Mouse (Mus musculus) liver, adult 2 months (tissue): ENCODE measurements around the gene Rpl38. TPM values are rescaled to one million over a fixed set of nuclear protein-coding genes. Genes with fewer than 3 reads are reported as not detected.

Source experiments
- DNase-seq: peaks from one replicate; pipeline ENCODE4 v3.0.0-alpha.2; 2011; ENCODE audit warnings: low read depth, low spot score; ENCODE audit errors: extremely low read depth
- H3K27ac ChIP-seq: fragments of 200-500 bp; replicated peaks from 2 replicates; pipeline ENCODE4 v1.5.1; 2012; ENCODE audit warnings: low read depth, mild to moderate bottlenecking, control low read depth, inconsistent platforms, low read length; ENCODE audit not compliant: insufficient read depth
- H3K27me3 ChIP-seq: fragments of 200-500 bp; 2 replicates; pipeline ENCODE4 v1.6.1; 2012; ENCODE audit warnings: mild to moderate bottlenecking, moderate library complexity, low read length, inconsistent platforms; ENCODE audit not compliant: control insufficient read depth, insufficient read depth
- H3K36me3 ChIP-seq: fragments of 200-500 bp; 2 replicates; pipeline ENCODE4 v1.6.1; 2012; ENCODE audit warnings: low read length, inconsistent platforms; ENCODE audit not compliant: control insufficient read depth, insufficient read depth
- H3K4me1 ChIP-seq: fragments of 200-500 bp; 2 replicates; pipeline ENCODE4 v1.6.1; 2011; ENCODE audit warnings: low read length; ENCODE audit not compliant: control insufficient read depth, insufficient read depth
- H3K4me3 ChIP-seq: fragments of 200-500 bp; 2 replicates; pipeline ENCODE4 v1.5.1; 2011; ENCODE audit warnings: low read depth, mild to moderate bottlenecking, control low read depth, low read length, moderate library complexity; ENCODE audit not compliant: insufficient read depth
- H3K79me2 ChIP-seq: fragments of 200-500 bp; 2 replicates; pipeline ENCODE4 v1.6.1; 2012; ENCODE audit warnings: inconsistent platforms, mild to moderate bottlenecking, low read length, moderate library complexity; ENCODE audit not compliant: control insufficient read depth, insufficient read depth
- H3K9ac ChIP-seq: fragments of 200-500 bp; 2 replicates; pipeline ENCODE4 v1.6.1; 2012; ENCODE audit warnings: low read depth, mild to moderate bottlenecking, control low read depth, inconsistent platforms, low read length
- CTCF ChIP-seq: fragments of 200-500 bp; IDR thresholded peaks from 2 replicates; pipeline ENCODE4 v1.5.1; 2011; ENCODE audit warnings: low read depth, low read length, control low read depth
- POLR2A ChIP-seq: fragments of 200-500 bp; IDR thresholded peaks from 2 replicates; pipeline ENCODE4 v1.6.1; 2011; ENCODE audit warnings: low read length, control low read depth; ENCODE audit not compliant: insufficient read depth; ENCODE audit errors: extremely low read depth
- WGBS: fragments of 180-500 bp; shearing (Covaris S2); methylation state at CpG from one replicate; pipeline ENCODE4 v1.1.7; 2018; 5-methylcytosine and 5-hydroxymethylcytosine counted together
- polyA plus RNA-seq: library from polyadenylated mRNA; depleted of rRNA; stranded (reverse); fragments of >200 nt; gene quantifications from 2 replicates; pipeline ENCODE4 v1.2.3, GENCODE M21; 2012
- total RNA-seq: library from RNA; depleted of rRNA; stranded (reverse); fragments of >200 nt; gene quantifications from 2 replicates; pipeline ENCODE4 v1.2.3, GENCODE M21; 2014

Gene Rpl38
- total and polyA plus RNA-seq, 2 experiments, result 258 to 1,006 TPM

GRCm38 (mm10) chr11:114630044-114630443 is 38.3 kb upstream of the Rpl38 start:
- WGBS, result 76% methylated on average over 5 of the region's 5 CpGs
- DNase-seq, result no peak
- H3K4me1 ChIP-seq, result no peaks in the 10 kb centered on the region
- H3K27me3 ChIP-seq, result 0 out of 2 replicates have a peak, but pooled peaks cover 2% of the 10 kb centered on the region
- no peak overlapping the region for H3K4me3 ChIP-seq
- TF ChIP-seq POLR2A (no peak), CTCF (peak; percentile 36; the same call in 1 of the 2 replicates)
- no peaks in the 10 kb centered on the region for H3K36me3 ChIP-seq
- H3K27ac ChIP-seq, result no peak overlapping the region
- no peaks in the 10 kb centered on the region for H3K79me2 ChIP-seq
- no peak overlapping the region for H3K9ac ChIP-seq

DNA sequence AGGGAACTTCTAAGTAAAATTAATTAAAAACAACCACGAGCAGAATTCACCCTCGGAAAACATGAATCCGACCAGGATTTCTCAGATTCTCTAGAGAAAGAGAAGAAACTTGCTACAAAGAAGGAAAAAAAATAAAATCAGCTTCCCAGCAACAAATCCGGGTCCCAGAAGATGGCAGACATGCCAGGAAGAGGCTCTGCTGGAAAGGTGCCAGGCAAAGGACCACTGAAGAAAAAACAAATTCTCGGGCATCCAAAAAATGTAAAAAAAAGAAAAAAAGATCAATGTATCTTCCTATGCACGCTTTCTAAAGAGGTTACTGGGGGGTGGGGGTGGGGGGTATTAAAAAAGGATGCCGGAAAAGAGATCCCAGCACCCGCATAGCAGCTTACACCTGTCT is 36.1 kb upstream of the Rpl38 start:
- Histone ChIP-seq H3K36me3 (no peaks in the 10 kb centered on the region), H3K4me3 (no peak overlapping the region), H3K4me1 (no peaks in the 10 kb centered on the region), H3K9ac (no peak overlapping the region), H3K27me3 (0 out of 2 replicates have a peak, but pooled peaks cover 2% of the 10 kb centered on the region), H3K79me2 (no peaks in the 10 kb centered on the region), H3K27ac (no peak overlapping the region)
- TF ChIP-seq CTCF (no peak), POLR2A (no peak)
- WGBS, result 70% methylated on average over 8 of the region's 8 CpGs
- no peak for DNase-seq

DNA sequence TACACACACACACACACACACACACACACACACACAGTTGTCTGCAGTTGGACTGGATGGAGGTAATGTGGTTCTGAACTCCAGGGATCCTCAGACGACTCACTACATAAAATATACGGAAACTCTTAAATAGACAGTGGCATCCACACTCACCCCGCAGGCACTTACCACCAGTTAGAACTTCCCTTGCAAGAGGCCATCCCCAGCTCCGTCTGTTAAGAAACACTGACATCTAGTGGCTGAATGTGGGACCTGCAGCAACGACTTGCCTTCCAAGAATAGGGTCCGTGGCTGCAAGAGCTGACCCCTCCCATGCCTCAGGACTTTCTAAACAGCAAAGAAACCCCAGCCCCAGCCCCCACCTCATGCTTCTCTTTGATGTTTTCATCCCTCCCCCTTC is 32.0 kb upstream of the Rpl38 start:
- no peak overlapping the region for H3K27ac ChIP-seq
- H3K27me3 ChIP-seq, result no peaks in the 10 kb centered on the region
- H3K79me2 ChIP-seq, result no peaks in the 10 kb centered on the region
- no peaks in the 10 kb centered on the region for H3K36me3 ChIP-seq
- H3K4me1 ChIP-seq, result no peaks in the 10 kb centered on the region
- H3K4me3 ChIP-seq, result no peak overlapping the region
- no peak overlapping the region for H3K9ac ChIP-seq
- WGBS, result under 1% methylated on average over 6 of the region's 6 CpGs
- peak; percentile 43 for DNase-seq
- TF ChIP-seq POLR2A, result no peak
- peak; percentile 90 for TF ChIP-seq CTCF

DNA sequence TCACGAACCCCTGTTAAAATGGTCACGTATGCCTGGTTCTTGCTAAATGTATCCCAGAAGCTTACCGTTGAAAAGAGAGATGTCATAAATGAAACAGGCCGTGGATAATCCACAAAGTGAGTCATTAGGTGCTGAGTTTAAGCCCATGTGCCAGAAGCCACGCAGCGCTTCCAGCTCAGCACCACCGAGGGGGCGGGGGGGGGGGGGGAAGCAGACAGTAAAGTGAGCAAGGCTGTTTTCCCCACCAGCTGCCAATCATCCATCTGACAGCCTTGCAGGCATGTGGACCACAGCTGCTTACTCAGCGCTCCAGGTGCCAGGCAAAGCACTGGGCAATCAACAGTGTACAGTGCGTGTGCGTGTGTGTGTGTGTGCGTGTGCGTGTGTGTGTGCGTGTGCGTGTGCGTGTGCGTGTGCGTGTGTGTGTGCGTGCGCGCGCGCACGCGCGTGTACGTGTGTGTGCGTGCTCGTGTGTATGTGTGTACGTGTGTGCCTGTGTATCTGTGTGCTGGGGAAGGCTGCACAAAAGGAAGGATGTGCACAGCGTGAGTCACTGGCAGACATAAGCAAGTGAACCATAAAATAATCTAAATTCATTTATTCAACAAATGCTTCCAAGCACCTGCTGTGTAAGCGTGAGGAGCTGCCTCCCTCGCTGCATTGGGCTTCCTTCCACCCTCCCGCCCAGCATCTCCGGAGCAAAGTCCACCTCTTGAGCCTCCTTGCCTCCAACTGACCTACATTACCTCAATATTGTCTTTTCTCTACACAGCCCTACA is 31.4 kb upstream of the Rpl38 start:
- WGBS, result 68% methylated on average over 35 of the region's 35 CpGs
- DNase-seq, result no peak
- no peak overlapping the region for H3K4me3 ChIP-seq

GRCm38 (mm10) chr11:114638647-114639290 is 29.6 kb upstream of the Rpl38 start:
- DNase-seq, result no peak
- Histone ChIP-seq H3K4me1 (no peaks in the 10 kb centered on the region), H3K4me3 (no peak overlapping the region), H3K9ac (no peak overlapping the region), H3K27ac (no peak overlapping the region), H3K27me3 (no peaks in the 10 kb centered on the region), H3K36me3 (no peaks in the 10 kb centered on the region), H3K79me2 (no peaks in the 10 kb centered on the region)
- 79% methylated on average over 10 of the region's 10 CpGs for WGBS
- TF ChIP-seq CTCF, result no peak
- no peak for TF ChIP-seq POLR2A

More for the DNA sequence above, 31.4 kb upstream of the Rpl38 start:
- Histone ChIP-seq H3K4me1 (no peaks in the 10 kb centered on the region), H3K27me3 (no peaks in the 10 kb centered on the region), H3K9ac (no peak overlapping the region), H3K36me3 (no peaks in the 10 kb centered on the region), H3K79me2 (no peaks in the 10 kb centered on the region), H3K27ac (no peak overlapping the region)
- TF ChIP-seq CTCF (no peak), POLR2A (no peak)
